Mouse (Mus musculus) thymus, adult 18-20 months (tissue): ENCODE measurements around the gene Gm15097.
"Not testable (repeated sequence)": the region's sequence is repeated elsewhere in the genome, so short reads cannot be mapped to it uniquely, and the experiment has no call there.

Source experiments
- DNase-seq, 2 experiments: peaks; one replicate each; pipeline ENCODE4 v3.0.0; 2022; ENCODE audit warnings: mixed read lengths in 2 of 2

Gene Gm15097

GRCm38 (mm10) chrX:149784173-149784572 is at the start of gene Gm15097:
Gene Gm15097 (plus strand): TSS chrX:149784473.
- not testable (repeated sequence) for DNase-seq

DNA sequence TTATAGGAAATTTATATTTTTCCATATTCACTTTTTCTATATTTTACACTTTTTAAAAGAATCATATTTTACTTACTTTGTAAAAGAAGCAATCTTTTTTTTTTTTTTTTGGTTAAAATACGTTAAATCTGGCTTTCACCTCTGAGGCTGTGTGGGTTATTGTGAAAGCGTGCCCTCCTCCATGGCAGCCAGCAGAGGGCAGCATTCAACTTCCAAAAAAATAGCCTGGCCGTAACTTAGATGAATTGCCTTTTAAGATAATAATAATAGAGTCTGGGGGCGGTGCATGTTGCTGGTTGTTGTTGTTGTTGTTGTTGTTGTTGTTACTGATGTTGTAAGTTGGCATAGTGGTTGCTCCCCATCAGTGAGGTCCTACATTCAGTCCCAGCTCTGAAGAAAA is 21.4 kb upstream of the Gm15097 start:
- not testable (repeated sequence) for DNase-seq

DNA sequence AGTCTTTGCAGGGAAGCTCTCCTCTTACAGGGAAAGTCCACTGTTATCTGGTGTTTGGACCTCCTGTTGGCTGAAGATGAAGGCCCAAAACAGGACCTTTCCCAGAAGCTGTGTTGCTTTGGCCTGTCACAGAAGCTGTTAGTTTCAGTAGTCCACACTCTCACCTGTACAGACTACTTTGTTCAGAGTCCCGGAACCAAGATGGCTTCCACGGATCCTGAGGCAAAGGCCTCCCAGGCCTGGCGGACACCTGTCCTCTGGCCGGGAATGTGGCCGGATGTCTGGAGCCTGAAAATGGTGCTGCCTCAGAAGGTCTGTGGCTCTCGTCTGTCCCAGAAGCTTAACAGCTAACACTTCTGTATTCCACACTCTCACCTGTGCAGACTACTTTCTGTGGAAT is 26.9 kb downstream of the Gm15097 start:
- not testable (repeated sequence) for DNase-seq
